In the genomic region with DNA sequence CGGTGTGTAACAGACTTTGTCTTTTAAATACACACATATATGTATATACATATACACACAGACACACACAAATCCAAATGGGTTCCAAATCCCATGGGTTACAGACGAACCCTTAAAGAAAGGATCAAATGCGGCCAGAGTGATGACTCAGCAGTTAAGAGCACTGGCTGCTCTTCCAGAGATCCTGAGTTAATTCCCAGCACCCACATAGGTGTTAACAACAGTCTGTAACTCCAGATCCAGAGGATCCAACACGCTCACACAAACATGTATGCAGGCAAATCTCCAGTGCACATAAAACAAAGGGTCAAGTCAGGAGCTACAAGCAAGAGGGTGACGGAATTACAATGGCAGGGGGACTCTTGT, we compare ENCODE assay signal across 21 mouse cellular contexts. TPM values are rescaled to one million over a fixed set of nuclear protein-coding genes. Genes with fewer than 3 reads are reported as not detected.
DNase-seq lines count a peak whose midpoint lies in the region; ATAC-seq and TF ChIP-seq lines count a peak whose summit lies in the region.
"Had no signal": no experiment of that assay in that cellular context is flagged by ENCODE, and none has a peak within 500 bp of the region (broad histone marks: within the 10 kb centered on the region; RNA-seq: fewer than 3 reads in every experiment).

No protein-coding gene starts in this region.

- no peak overlapping the region for H3K4me3 ChIP-seq in gastrocnemius, adult 2 months
- no peak overlapping the region for H3K4me3 ChIP-seq in heart, embryonic 14.5 days (ENCODE audit: control insufficient read depth in 1 of 2, insufficient read depth in 1 of 2, low read depth in 1 of 2, low read length in 2 of 2)
- no peak overlapping the region for H3K4me3 ChIP-seq in CH12.LX (replicated peaks in 1 of 3; ENCODE audit: low read depth in 2 of 3, low read length in 2 of 3, poor library complexity in 1 of 3)
- H3K4me3 ChIP-seq in layer of hippocampus, adult 2 months, result no peak overlapping the region
- H3K4me3 ChIP-seq: forebrain, embryonic 10.5 days; forebrain, embryonic 13.5 days; heart, adult 2 months; hindbrain, embryonic 10.5 days; hindbrain, embryonic 13.5 days; intestine, embryonic 15.5 days had no signal

- 72% methylated on average over 5 of the region's 5 CpGs for WGBS in heart, embryonic 14.5 days

- no peaks in the 10 kb centered on the region for H3K36me3 ChIP-seq in heart, embryonic 14.5 days (ENCODE audit: control insufficient read depth, insufficient read depth, low read length)
- peaks cover 0 to 40% of the 10 kb centered on the region in 2 experiments for H3K36me3 ChIP-seq in CH12.LX (replicated peaks in 1 of 2; ENCODE audit: control insufficient read depth in 1 of 2, insufficient read depth in 1 of 2, low read length in 1 of 2)
- H3K36me3 ChIP-seq: forebrain, embryonic 10.5 days; hindbrain, embryonic 10.5 days; hindbrain, embryonic 13.5 days; intestine, embryonic 15.5 days had no signal

- no peaks in the 10 kb centered on the region for H3K9me3 ChIP-seq in heart, embryonic 14.5 days (ENCODE audit: control insufficient read depth, low read length)
- H3K9me3 ChIP-seq in CH12.LX (replicated peaks; ENCODE audit: low read length), result no peaks in the 10 kb centered on the region
- H3K9me3 ChIP-seq: forebrain, embryonic 10.5 days; forebrain, embryonic 13.5 days; hindbrain, embryonic 10.5 days; hindbrain, embryonic 13.5 days; intestine, embryonic 15.5 days had no signal

- H3K27ac ChIP-seq in gastrocnemius, adult 2 months, result peak overlapping the region; percentile 50; the same call in 1 of the 2 replicates
- H3K27ac ChIP-seq in heart, embryonic 14.5 days (replicated peaks in 1 of 2; ENCODE audit: control insufficient read depth in 1 of 2, insufficient read depth in 1 of 2, low read depth in 2 of 2, low read length in 2 of 2), result no peak overlapping the region
- no peak overlapping the region for H3K27ac ChIP-seq in CH12.LX (ENCODE audit: insufficient read depth, low read depth)
- no peak overlapping the region for H3K27ac ChIP-seq in layer of hippocampus, adult 2 months
- H3K27ac ChIP-seq: forebrain, embryonic 10.5 days; forebrain, embryonic 13.5 days; heart, adult 2 months; hindbrain, embryonic 10.5 days; hindbrain, embryonic 13.5 days; intestine, embryonic 15.5 days had no signal

- H3K4me1 ChIP-seq in heart, embryonic 14.5 days (ENCODE audit: control insufficient read depth in 2 of 2, insufficient read depth in 2 of 2, low read length in 2 of 2), result peaks cover 27 to 32% of the 10 kb centered on the region in 2 experiments
- H3K4me1 ChIP-seq in CH12.LX (ENCODE audit: control insufficient read depth in 1 of 2, insufficient read depth in 2 of 2), result peaks cover 18 to 66% of the 10 kb centered on the region in 2 experiments
- H3K4me1 ChIP-seq: intestine, embryonic 15.5 days had no signal

- no peak for TF ChIP-seq CTCF in gastrocnemius, adult 2 months (IDR thresholded peaks at IDR 0.05)
- TF ChIP-seq CTCF in CH12.LX (conservative IDR thresholded peaks at IDR 0.05 in 1 of 2, IDR thresholded peaks at IDR 0.05 in 1 of 2; ENCODE audit: low read depth in 2 of 2, low read length in 2 of 2), result no peak
- TF ChIP-seq CTCF in layer of hippocampus, adult 2 months (conservative IDR thresholded peaks at IDR 0.05), result no peak

- no peak for DNase-seq in gastrocnemius, adult 2 months
- DNase-seq in gastrocnemius, adult 18-20 months (ENCODE audit: low spot score), result no peak
- DNase-seq in heart, postnatal 25 days (ENCODE audit: low spot score), result no peak
- DNase-seq in CH12.LX (ENCODE audit: extremely low read depth), result no peak
- DNase-seq in layer of hippocampus, adult 2 months (ENCODE audit: low spot score in 2 of 2), result no peak
- DNase-seq: adrenal gland, adult 8-10 months; adrenal gland, postnatal 25 days; cerebellum, adult 9-10 months; cerebellum, postnatal 14 days; heart, adult 2 months; heart, postnatal 36 days; kidney, adult 11 months had no signal

- H3K4me2 ChIP-seq in heart, embryonic 14.5 days (ENCODE audit: low read length), result peak overlapping the region; percentile 54; the same call in 1 of the 2 replicates
- H3K4me2 ChIP-seq in CH12.LX (ENCODE audit: insufficient read depth, low read depth, poor library complexity, severe bottlenecking), result no peak overlapping the region
- H3K4me2 ChIP-seq: forebrain, embryonic 13.5 days; hindbrain, embryonic 13.5 days; intestine, embryonic 15.5 days had no signal

- H3K79me2 ChIP-seq in CH12.LX (replicated peaks; ENCODE audit: control insufficient read depth, extremely low read depth, insufficient read depth, poor library complexity, severe bottlenecking), result no peaks in the 10 kb centered on the region; the same call in 1 of the 2 replicates

- TF ChIP-seq RAD21 in CH12.LX (IDR thresholded peaks at IDR 0.05; ENCODE audit: low read depth, low read length), result no peak

- dilution Hi-C loops in CH12.LX (cut with MboI; ENCODE audit: extremely low pct_ligation_motif_present, extremely low pct_unique_long_range_greater_than_20kb, low sequenced_read_pairs), result no loop called here

- no peaks in the 10 kb centered on the region for H3K27me3 ChIP-seq in heart, embryonic 14.5 days (ENCODE audit: control insufficient read depth, insufficient read depth, low read length)
- no peaks in the 10 kb centered on the region for H3K27me3 ChIP-seq in CH12.LX (replicated peaks)
- H3K27me3 ChIP-seq: forebrain, embryonic 13.5 days; hindbrain, embryonic 13.5 days; intestine, embryonic 15.5 days had no signal

- ATAC-seq in heart, embryonic 14.5 days (ENCODE audit: insufficient number of reproducible peaks, insufficient read depth, low FRiP score, low read depth), result no peak
- ATAC-seq: activated CD4-positive, CD25-positive, alpha-beta regulatory T cell, adult 4 months; forebrain, embryonic 13.5 days; forebrain, embryonic 16.5 days; hindbrain, embryonic 16.5 days; intestine, embryonic 15.5 days had no signal

- in situ Hi-C loops in CH12.LX (cut with MboI; ENCODE audit: low pct_ligation_motif_present, low pct_unique_long_range_greater_than_20kb, low sequenced_read_pairs), result no loop called here

- intact Hi-C loops in gastrocnemius, adult 2 months (cut with DNase I), result no loop called here
- intact Hi-C loops in heart, postnatal 25 days (cut with DNase I), result no loop called here

- no peak overlapping the region for H3K9ac ChIP-seq in heart, embryonic 14.5 days (ENCODE audit: low read length)
- no peak overlapping the region for H3K9ac ChIP-seq in CH12.LX (ENCODE audit: insufficient read depth, low read depth)
- H3K9ac ChIP-seq: forebrain, embryonic 13.5 days; hindbrain, embryonic 13.5 days; intestine, embryonic 15.5 days had no signal

- TF ChIP-seq EP300 in CH12.LX (IDR thresholded peaks at IDR 0.05; ENCODE audit: low read length), result no peak

- TF ChIP-seq POLR2A in CH12.LX (IDR thresholded peaks at IDR 0.05; ENCODE audit: low read depth, low read length), result no peak

TF ChIP-seq in CH12.LX, 34 proteins besides CTCF, POLR2A, EP300 and RAD21:
- TF ChIP-seq IRF4 (IDR thresholded peaks at IDR 0.05; ENCODE audit: low read depth, low read length) (no peak), MEF2A (IDR thresholded peaks at IDR 0.05; ENCODE audit: borderline replicate concordance, low read depth, low read length) (no peak), MAFK (IDR thresholded peaks at IDR 0.05; ENCODE audit: insufficient replicate concordance, low read length) (peak; percentile 85), MAZ (IDR thresholded peaks at IDR 0.05; ENCODE audit: low read depth, low read length) (no peak), BHLHE40 (IDR thresholded peaks at IDR 0.05; ENCODE audit: low read depth, low read length) (no peak), USF2 (conservative IDR thresholded peaks at IDR 0.05; ENCODE audit: low read depth, low read length) (no peak)

RNA-seq across cellular contexts. Expression of a gene that starts 41.2 kb away (rescaled TPM):
- total RNA-seq in gastrocnemius, adult 2 months (2021), result 10 to 100 TPM in 1 of 2 experiments, 1 to 10 TPM in 1; 9.3 to 10.2 TPM
- total RNA-seq in gastrocnemius, adult 18-20 months (2021), result 10 to 100 TPM; 11.6 to 12.3 TPM
- polyA plus RNA-seq in heart, embryonic 14.5 days (2014; fragmentation: Nextera tagmentation; extraction: Ambion mirVana), result 12.0 and 12.2 TPM in 2 replicates
- total RNA-seq in heart, postnatal 25 days (2021), result 10 to 100 TPM; 25.9 to 28.3 TPM
- 10.2 and 11.4 TPM in 2 replicates for total RNA-seq in CH12.LX (2012; rRNA removed)
- total RNA-seq in CH12.LX (2014; rRNA removed), result 4.0 and 4.1 TPM in 2 replicates
- 10.7 and 13.2 TPM in 2 replicates for polyA plus RNA-seq in CH12.LX (2012; ENCODE audit: insufficient read length, low read depth)
- total RNA-seq in layer of hippocampus, adult 2 months (2021), result 100 to 1,000 TPM; 422 to 451 TPM

Comparison
In these comparisons a context has a peak if more than half of its experiments do, and no peak if none do; other contexts are left out.
1. RNA of a gene that starts 41.2 kb away (total RNA-seq): 422 to 451 TPM in layer of hippocampus, adult 2 months; 25.9 to 28.3 TPM in heart, postnatal 25 days, 11.6 to 12.3 TPM in gastrocnemius, adult 18-20 months, 4.0 to 11.4 TPM in CH12.LX and 9.3 to 10.2 TPM in gastrocnemius, adult 2 months; every median in the first group is over 10 times any median in the second.